Mouse (Mus musculus): ENCODE data around the gene Cox15. TPM values are rescaled to one million over a fixed set of nuclear protein-coding genes. Genes with fewer than 3 reads are reported as not detected.

Cox15 gene
- total and polyA plus RNA-seq, 2 experiments from 2014 or later: 11.0 to 25.7 TPM

DNA sequence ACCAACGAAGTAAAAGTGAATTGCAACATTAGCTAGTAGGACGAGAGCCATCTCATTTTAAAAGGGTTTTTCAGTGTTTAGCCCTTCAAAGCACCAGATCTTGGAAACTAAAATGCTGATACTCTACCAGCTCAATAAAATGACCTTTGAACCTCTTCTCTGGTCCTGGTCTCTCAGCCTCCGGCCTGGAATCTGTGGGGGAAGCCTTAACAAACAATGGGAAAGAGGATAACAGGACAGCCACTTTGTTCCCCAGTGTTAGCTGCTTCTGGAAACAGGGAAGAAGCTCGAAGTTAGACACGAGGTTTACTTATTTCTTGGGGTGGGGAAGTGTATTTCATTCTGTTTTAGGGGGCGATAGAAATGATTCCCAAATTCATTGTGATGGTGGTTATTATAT lies 19.5 kb upstream of the Cox15 start:
- no peak for TF ChIP-seq CTCF (IDR thresholded peaks at IDR 0.05; ENCODE audit: low read depth)
- Histone ChIP-seq H3K27me3 (ENCODE audit: insufficient read depth, low read length) (no peaks in the 10 kb centered on the region), H3K4me1 (ENCODE audit: insufficient read depth, low read length) (no peaks in the 10 kb centered on the region), H3K9me3 (ENCODE audit: low read length) (no peaks in the 10 kb centered on the region), H3K27ac (no peak overlapping the region), H3K4me3 (ENCODE audit: low read length) (no peak overlapping the region), H3K9ac (replicated peaks; ENCODE audit: low read length) (no peak overlapping the region), H3K36me3 (ENCODE audit: insufficient read depth, low read length) (no peaks in the 10 kb centered on the region; the same call in 1 of the 2 replicates), H3K4me2 (ENCODE audit: low read depth, low read length) (no peak overlapping the region)
- 58% methylated on average over 6 of the region's 6 CpGs for WGBS
- no peak for DNase-seq (ENCODE audit: low spot score)
- ATAC-seq: no peak

DNA sequence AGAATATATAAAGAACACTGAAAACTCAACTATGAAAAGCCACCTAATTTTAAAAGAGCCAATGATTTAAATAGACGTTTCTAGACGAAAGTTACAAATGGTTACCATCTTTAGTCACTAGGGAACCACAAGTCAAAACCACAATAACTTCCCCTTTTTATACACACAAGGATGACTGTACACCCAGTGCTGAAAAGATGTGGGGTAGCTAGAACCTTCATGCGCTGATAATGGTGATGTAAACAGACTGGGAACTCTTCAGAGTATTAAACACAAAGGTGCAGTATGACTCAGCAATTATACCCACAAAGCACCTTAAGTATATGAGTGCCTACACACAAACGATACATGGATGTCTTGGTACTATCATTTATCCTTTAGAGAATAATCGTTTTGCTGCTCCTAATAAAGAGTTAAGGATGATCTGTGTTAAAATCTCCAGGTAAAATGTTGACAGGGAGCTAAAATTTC lies 18.7 kb upstream of the Cox15 start:
- no peaks in the 10 kb centered on the region for H3K4me1 ChIP-seq (ENCODE audit: insufficient read depth, low read length)
- no peak for TF ChIP-seq CTCF (IDR thresholded peaks at IDR 0.05; ENCODE audit: low read depth)
- DNase-seq (ENCODE audit: low spot score): no peak
- no peaks in the 10 kb centered on the region; the same call in 1 of the 2 replicates for H3K36me3 ChIP-seq (ENCODE audit: insufficient read depth, low read length)
- H3K9ac ChIP-seq (replicated peaks; ENCODE audit: low read length): no peak overlapping the region
- ATAC-seq: no peak
- H3K4me3 ChIP-seq (ENCODE audit: low read length): no peak overlapping the region
- H3K27me3 ChIP-seq (ENCODE audit: insufficient read depth, low read length): no peaks in the 10 kb centered on the region
- H3K4me2 ChIP-seq (ENCODE audit: low read depth, low read length): no peak overlapping the region
- no peak overlapping the region for H3K27ac ChIP-seq
- WGBS: 90% methylated on average over 5 of the region's 5 CpGs
- H3K9me3 ChIP-seq (ENCODE audit: low read length): no peaks in the 10 kb centered on the region

DNA sequence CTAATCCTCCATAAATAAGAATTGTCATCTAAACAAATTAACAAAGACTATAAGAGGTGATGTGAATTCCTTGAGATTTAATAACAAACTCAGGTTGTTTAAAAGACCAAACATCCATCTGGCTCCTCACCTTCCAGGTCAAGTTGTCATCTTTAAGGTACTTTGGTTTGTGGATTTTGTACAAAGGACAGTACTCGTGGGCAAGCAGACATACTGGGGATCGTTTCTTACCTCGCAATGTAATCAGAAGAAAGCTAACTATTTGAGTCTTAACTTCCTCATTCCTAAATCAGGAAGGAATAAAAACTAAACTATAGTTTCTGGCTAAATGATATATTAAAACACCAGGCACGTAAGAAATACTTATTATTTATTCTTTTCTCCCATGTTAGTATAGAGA lies 17.8 kb upstream of the Cox15 start:
- DNase-seq (ENCODE audit: low spot score): no peak
- Histone ChIP-seq H3K36me3 (ENCODE audit: insufficient read depth, low read length) (no peaks in the 10 kb centered on the region; the same call in 1 of the 2 replicates), H3K4me3 (ENCODE audit: low read length) (no peak overlapping the region), H3K4me2 (ENCODE audit: low read depth, low read length) (no peak overlapping the region), H3K4me1 (ENCODE audit: insufficient read depth, low read length) (no peaks in the 10 kb centered on the region), H3K9ac (replicated peaks; ENCODE audit: low read length) (no peak overlapping the region), H3K27me3 (ENCODE audit: insufficient read depth, low read length) (no peaks in the 10 kb centered on the region), H3K27ac (no peak overlapping the region), H3K9me3 (ENCODE audit: low read length) (no peaks in the 10 kb centered on the region)
- no peak for TF ChIP-seq CTCF (IDR thresholded peaks at IDR 0.05; ENCODE audit: low read depth)
- 94% methylated on average over 4 of the region's 4 CpGs for WGBS
- ATAC-seq: no peak

DNA sequence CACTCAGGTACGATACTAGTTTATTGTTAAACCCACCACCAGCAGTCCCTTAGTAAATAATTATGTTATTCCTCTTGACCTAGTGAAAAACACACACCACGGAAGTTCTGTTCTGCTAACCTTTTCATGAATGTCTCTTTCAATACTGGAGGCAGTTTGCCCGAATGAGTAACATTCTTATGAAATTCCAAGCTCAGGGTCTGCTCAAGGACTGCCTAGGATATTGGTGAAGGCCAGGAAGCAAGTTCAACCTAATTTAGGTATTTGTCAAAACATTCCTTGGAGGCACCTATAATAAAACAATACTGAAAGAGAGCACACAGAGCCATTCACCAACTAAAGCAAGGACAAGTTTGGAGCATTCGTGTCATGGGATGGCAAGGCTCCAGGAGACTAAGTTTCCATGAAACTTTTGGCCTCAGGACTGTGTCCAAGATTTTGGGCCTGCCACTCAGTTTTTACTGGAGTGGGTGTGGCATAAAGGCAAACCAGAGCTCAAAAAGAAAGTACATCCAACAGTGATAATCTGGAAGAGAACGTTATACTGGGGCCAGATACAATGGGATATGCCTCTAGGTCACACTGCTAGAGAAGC lies 16.7 kb upstream of the Cox15 start:
- Histone ChIP-seq H3K4me3 (ENCODE audit: low read length) (no peak overlapping the region), H3K9me3 (ENCODE audit: low read length) (no peaks in the 10 kb centered on the region), H3K4me2 (ENCODE audit: low read depth, low read length) (no peak overlapping the region), H3K36me3 (ENCODE audit: insufficient read depth, low read length) (no peaks in the 10 kb centered on the region; the same call in 1 of the 2 replicates), H3K9ac (replicated peaks; ENCODE audit: low read length) (no peak overlapping the region), H3K4me1 (ENCODE audit: insufficient read depth, low read length) (no peaks in the 10 kb centered on the region), H3K27me3 (ENCODE audit: insufficient read depth, low read length) (no peaks in the 10 kb centered on the region), H3K27ac (no peak overlapping the region)
- no peak for TF ChIP-seq CTCF (IDR thresholded peaks at IDR 0.05; ENCODE audit: low read depth)
- ATAC-seq: no peak
- WGBS: 82% methylated on average over 5 of the region's 5 CpGs
- DNase-seq (ENCODE audit: low spot score): no peak

DNA sequence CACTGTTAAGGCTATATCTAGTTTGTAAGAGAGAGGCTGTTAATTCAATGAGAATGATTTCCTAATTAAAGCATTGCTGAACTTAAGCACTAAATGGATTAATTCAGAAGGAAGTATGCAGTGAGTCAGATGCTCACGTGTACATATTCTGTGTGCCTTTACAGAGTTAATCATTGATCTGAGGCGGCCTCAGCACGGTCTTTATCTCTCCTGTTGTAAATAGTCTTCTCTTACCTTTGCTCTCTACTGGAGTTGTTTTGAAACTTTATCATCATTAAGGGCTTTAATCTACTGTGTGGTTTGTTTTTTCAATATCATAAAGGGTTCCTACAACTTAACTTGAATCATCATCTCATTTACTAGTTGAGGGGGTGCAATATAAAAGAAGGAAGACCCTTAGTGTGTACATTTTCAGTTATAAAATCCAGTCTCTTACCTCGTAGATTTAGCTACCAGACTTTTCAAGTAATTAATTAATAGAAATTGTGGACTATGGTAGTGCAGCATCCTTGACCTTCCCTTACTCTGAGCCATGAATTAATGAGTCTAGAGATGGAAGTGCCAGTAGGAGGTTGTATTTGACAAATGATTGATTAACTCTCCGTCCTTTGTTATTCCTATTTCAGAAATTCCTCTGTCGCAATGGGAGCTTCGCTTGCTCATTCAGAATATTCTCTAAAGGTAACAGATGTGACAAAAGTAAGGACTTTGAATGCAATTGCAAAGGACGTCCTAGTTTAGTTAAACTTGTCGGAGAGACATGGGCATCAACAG lies 14.9 kb upstream of the Cox15 start:
- no peaks in the 10 kb centered on the region for H3K4me1 ChIP-seq (ENCODE audit: insufficient read depth, low read length)
- no peak overlapping the region for H3K4me2 ChIP-seq (ENCODE audit: low read depth, low read length)
- ATAC-seq (no peak), DNase-seq (ENCODE audit: low spot score) (no peak)
- H3K27me3 ChIP-seq (ENCODE audit: insufficient read depth, low read length): no peaks in the 10 kb centered on the region
- H3K9me3 ChIP-seq (ENCODE audit: low read length): no peaks in the 10 kb centered on the region
- no peak overlapping the region for H3K9ac ChIP-seq (replicated peaks; ENCODE audit: low read length)
- TF ChIP-seq CTCF (IDR thresholded peaks at IDR 0.05; ENCODE audit: low read depth): no peak
- H3K27ac ChIP-seq: no peak overlapping the region
- H3K4me3 ChIP-seq (ENCODE audit: low read length): no peak overlapping the region
- 59% methylated on average over 9 of the region's 9 CpGs for WGBS
- H3K36me3 ChIP-seq (ENCODE audit: insufficient read depth, low read length): no peaks in the 10 kb centered on the region; the same call in 1 of the 2 replicates

DNA sequence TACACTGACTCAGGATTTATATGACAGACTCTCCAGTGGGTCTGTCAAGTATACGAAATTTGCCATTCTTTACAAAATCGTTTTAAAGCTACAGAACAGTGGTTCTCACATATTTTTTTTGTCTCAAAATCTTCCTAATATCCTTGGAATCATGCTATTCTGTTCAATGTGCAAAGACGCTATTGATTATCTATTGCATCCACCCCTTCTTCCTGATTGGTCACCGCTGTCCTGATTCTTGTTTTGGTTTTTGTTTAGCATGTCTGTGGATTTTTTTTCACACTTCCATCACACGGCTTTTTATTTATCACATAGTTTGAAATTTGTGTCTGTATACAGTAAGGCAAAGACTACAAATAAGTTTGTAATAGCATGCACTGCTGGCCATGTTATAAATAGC lies 13.7 kb upstream of the Cox15 start:
- ATAC-seq (no peak), DNase-seq (ENCODE audit: low spot score) (no peak)
- Histone ChIP-seq H3K27me3 (ENCODE audit: insufficient read depth, low read length) (no peaks in the 10 kb centered on the region), H3K9ac (replicated peaks; ENCODE audit: low read length) (no peak overlapping the region), H3K27ac (no peak overlapping the region), H3K9me3 (ENCODE audit: low read length) (no peaks in the 10 kb centered on the region), H3K4me1 (ENCODE audit: insufficient read depth, low read length) (no peaks in the 10 kb centered on the region), H3K4me2 (ENCODE audit: low read depth, low read length) (no peak overlapping the region), H3K36me3 (ENCODE audit: insufficient read depth, low read length) (no peaks in the 10 kb centered on the region; the same call in 1 of the 2 replicates), H3K4me3 (ENCODE audit: low read length) (no peak overlapping the region)
- TF ChIP-seq CTCF (IDR thresholded peaks at IDR 0.05; ENCODE audit: low read depth): no peak
- 86% methylated on average over 5 of the region's 5 CpGs for WGBS

DNA sequence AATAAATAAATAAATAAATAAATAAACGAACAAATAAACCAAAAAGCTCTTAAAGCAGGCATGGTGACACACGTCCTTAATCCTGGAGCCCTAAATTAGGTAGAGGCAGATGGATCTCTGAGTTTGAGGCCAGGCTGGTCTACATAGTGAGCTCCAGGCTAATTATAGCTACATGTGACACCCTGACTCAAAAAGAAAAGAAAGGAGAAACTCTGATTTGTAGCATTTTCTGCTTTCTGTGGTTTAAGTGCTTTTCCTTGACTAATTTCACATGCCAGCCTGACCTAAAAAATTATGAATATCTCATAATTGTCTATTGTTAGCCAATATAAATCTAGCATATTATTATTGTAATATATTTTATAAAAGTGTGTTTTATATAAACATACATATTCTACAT lies 9.6 kb upstream of the Cox15 start:
- Histone ChIP-seq H3K9ac (replicated peaks; ENCODE audit: low read length) (no peak overlapping the region), H3K4me1 (ENCODE audit: insufficient read depth, low read length) (no peaks in the 10 kb centered on the region), H3K27ac (no peak overlapping the region), H3K4me3 (ENCODE audit: low read length) (no peak overlapping the region), H3K4me2 (ENCODE audit: low read depth, low read length) (no peak overlapping the region), H3K27me3 (ENCODE audit: insufficient read depth, low read length) (no peaks in the 10 kb centered on the region), H3K9me3 (ENCODE audit: low read length) (no peaks in the 10 kb centered on the region), H3K36me3 (ENCODE audit: insufficient read depth, low read length) (no peaks in the 10 kb centered on the region)
- ATAC-seq: no peak
- DNase-seq (ENCODE audit: low spot score): no peak
- TF ChIP-seq CTCF (IDR thresholded peaks at IDR 0.05; ENCODE audit: low read depth): no peak
- 75% methylated on average over 2 of the region's 2 CpGs for WGBS

Data from hindbrain, postnatal 0 days (tissue).